In the genomic region with DNA sequence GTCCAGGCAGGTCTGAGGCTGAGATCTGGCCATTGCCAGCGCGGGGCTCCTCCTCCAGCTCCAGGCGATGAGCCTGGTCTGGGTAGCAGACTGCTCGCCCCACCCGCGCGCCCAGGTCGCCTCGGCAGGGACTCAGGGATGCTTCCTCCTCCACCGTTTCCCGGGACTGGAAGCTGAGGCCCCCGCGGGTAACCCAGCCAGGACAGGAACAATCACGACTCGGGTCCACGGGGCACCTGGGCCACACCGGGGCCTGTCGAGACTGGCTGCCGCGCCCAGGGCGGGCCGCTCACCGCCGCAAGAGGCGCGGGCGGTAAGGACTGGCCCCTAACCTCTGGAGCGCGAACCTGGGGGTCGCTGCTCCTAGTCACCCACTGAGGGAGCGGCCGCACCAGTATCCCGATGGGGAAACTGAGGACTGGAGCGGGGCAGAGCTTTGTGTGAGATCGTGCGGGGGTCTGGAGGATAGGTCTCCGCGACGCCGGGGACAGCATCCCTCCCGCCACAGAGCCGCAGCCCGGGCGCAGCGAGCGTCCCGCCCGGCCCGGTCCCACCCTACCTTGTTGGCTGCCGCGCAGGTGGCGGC, we compare ENCODE assay signal across 8 mouse cellular contexts. TPM values are rescaled to one million over a fixed set of nuclear protein-coding genes. Genes with fewer than 3 reads are reported as not detected.
DNase-seq lines count a peak whose midpoint lies in the region; ATAC-seq and TF ChIP-seq lines count a peak whose summit lies in the region.

No protein-coding gene starts in this region.

- H3ac ChIP-seq in C2C12 (ENCODE audit: control insufficient read depth, insufficient read length, low read depth): peak overlapping the region; percentile 32

- H3K27me3 ChIP-seq in C2C12 (ENCODE audit: control insufficient read depth, insufficient read depth, insufficient read length): peaks cover 39% of the 10 kb centered on the region
- peaks cover 21% of the 10 kb centered on the region for H3K27me3 ChIP-seq in forebrain, embryonic 14.5 days (replicated peaks; ENCODE audit: control insufficient read depth, insufficient read depth, low read length)
- peaks cover 92% of the 10 kb centered on the region for H3K27me3 ChIP-seq in limb, embryonic 10.5 days (ENCODE audit: low read depth, poor library complexity, severe bottlenecking)
- peaks cover 7% of the 10 kb centered on the region for H3K27me3 ChIP-seq in midbrain, embryonic 15.5 days (replicated peaks)

- no peaks in the 10 kb centered on the region for H3K4me1 ChIP-seq in forebrain, embryonic 14.5 days (ENCODE audit: control insufficient read depth, insufficient read depth, low read length)
- H3K4me1 ChIP-seq in limb, embryonic 10.5 days: peaks cover 28% of the 10 kb centered on the region
- peaks cover 10% of the 10 kb centered on the region for H3K4me1 ChIP-seq in midbrain, embryonic 15.5 days

- ATAC-seq in forebrain, embryonic 14.5 days: peak; percentile 29
- ATAC-seq in midbrain, embryonic 15.5 days (replicated peaks): peak; percentile 62

- H3K4me3 ChIP-seq in C2C12 (ENCODE audit: insufficient read depth, poor library complexity, severe bottlenecking): peak overlapping the region; percentile 11
- H3K4me3 ChIP-seq in forebrain, embryonic 14.5 days (ENCODE audit: low read depth, low read length): peak overlapping the region; percentile 54
- peak overlapping the region; percentile 62 for H3K4me3 ChIP-seq in limb, embryonic 10.5 days
- H3K4me3 ChIP-seq in midbrain, embryonic 15.5 days: peak overlapping the region; percentile 56

- no peaks in the 10 kb centered on the region for H3K79me2 ChIP-seq in C2C12 (ENCODE audit: control insufficient read depth, insufficient read depth)

- peak overlapping the region; percentile 96 for H3K4me2 ChIP-seq in forebrain, embryonic 14.5 days (ENCODE audit: low read length)
- peak overlapping the region; percentile 71 for H3K4me2 ChIP-seq in midbrain, embryonic 15.5 days

- 0% methylated on average over 46 of the region's 52 CpGs for WGBS in forebrain, embryonic 14.5 days
- WGBS in limb, embryonic 10.5 days: under 1% methylated on average over 44 of the region's 52 CpGs
- WGBS in midbrain, embryonic 15.5 days: under 1% methylated on average over 45 of the region's 52 CpGs

- H3K9ac ChIP-seq in forebrain, embryonic 14.5 days (ENCODE audit: low read length): peak overlapping the region; percentile 68
- H3K9ac ChIP-seq in midbrain, embryonic 15.5 days: peak overlapping the region; percentile 66

- H3K79me3 ChIP-seq in C2C12 (ENCODE audit: low read depth): no peaks in the 10 kb centered on the region

- no peaks in the 10 kb centered on the region for H3K36me3 ChIP-seq in C2C12 (ENCODE audit: control insufficient read depth, insufficient read depth)
- no peaks in the 10 kb centered on the region for H3K36me3 ChIP-seq in forebrain, embryonic 14.5 days (ENCODE audit: control insufficient read depth, insufficient read depth, low read length)
- H3K36me3 ChIP-seq in limb, embryonic 10.5 days: no peaks in the 10 kb centered on the region
- no peaks in the 10 kb centered on the region for H3K36me3 ChIP-seq in midbrain, embryonic 15.5 days (replicated peaks)

- DNase-seq in heart, adult 11 months: peak; percentile 91
- no peak for DNase-seq in heart, adult 9 months (ENCODE audit: low spot score in 2 of 2)
- peak; percentile 74 for DNase-seq in cerebellum, adult 11 months
- no peak for DNase-seq in forebrain, embryonic 14.5 days (ENCODE audit: low spot score)
- peak; percentile 62 for DNase-seq in limb, embryonic 10.5 days (ENCODE audit: low spot score)
- DNase-seq in T-cell, adult 2 months (ENCODE audit: low spot score): no peak

- H3K9me3 ChIP-seq in forebrain, embryonic 14.5 days (replicated peaks; ENCODE audit: control insufficient read depth, low read length): no peaks in the 10 kb centered on the region
- no peaks in the 10 kb centered on the region for H3K9me3 ChIP-seq in limb, embryonic 10.5 days (replicated peaks)
- H3K9me3 ChIP-seq in midbrain, embryonic 15.5 days: no peaks in the 10 kb centered on the region

- no peak overlapping the region for H3K27ac ChIP-seq in forebrain, embryonic 14.5 days (ENCODE audit: low read depth, low read length)
- H3K27ac ChIP-seq in limb, embryonic 10.5 days: peak overlapping the region; percentile 64
- 0 out of 2 replicates have a peak overlapping the region, but pooled peaks have one; percentile 2 for H3K27ac ChIP-seq in midbrain, embryonic 15.5 days

- TF ChIP-seq CTCF in C2C12 (IDR thresholded peaks at IDR 0.05; ENCODE audit: control insufficient read depth, insufficient read depth, insufficient read length): no peak

TF ChIP-seq in C2C12, 6 proteins besides CTCF, POLR2A, EP300 and RAD21:
- TF ChIP-seq USF1 (IDR thresholded peaks at IDR 0.05; ENCODE audit: low read depth) (no peak), MAX (IDR thresholded peaks at IDR 0.05) (no peak), CEBPB (IDR thresholded peaks at IDR 0.05; ENCODE audit: low read depth) (no peak), MYOG (IDR thresholded peaks at IDR 0.05; ENCODE audit: control insufficient read depth, extremely low read depth, insufficient read length) (no peak), FOSL1 (IDR thresholded peaks at IDR 0.05; ENCODE audit: insufficient read depth, low read length, poor library complexity, severe bottlenecking) (no peak), MYOD1 (IDR thresholded peaks at IDR 0.05; ENCODE audit: control insufficient read depth, insufficient read length, low read depth) (no peak)

RNA-seq across cellular contexts. Expression of a gene that starts 0.7 kb away (rescaled TPM):
- 0.33 TPM for polyA plus RNA-seq in C2C12 (2012; fragmentation: generic; extraction: Trizol)
- 2.2 and 2.9 TPM in 2 replicates for polyA plus RNA-seq in forebrain, embryonic 14.5 days (2014; fragmentation: Nextera tagmentation; extraction: Ambion mirVana)
- 2.1 and 2.2 TPM in 2 replicates for polyA plus RNA-seq in limb, embryonic 10.5 days (2016; fragmentation: Nextera tagmentation; extraction: Ambion mirVana)
- polyA plus RNA-seq in midbrain, embryonic 15.5 days (2015; fragmentation: Nextera tagmentation; extraction: Ambion mirVana): 6.8 and 8.1 TPM in 2 replicates

RNA-seq across cellular contexts. Expression of a gene that starts 48.7 kb away (rescaled TPM):
- polyA plus RNA-seq in C2C12 (2012; fragmentation: generic; extraction: Trizol): 0.77 TPM
- polyA plus RNA-seq in forebrain, embryonic 14.5 days (2014; fragmentation: Nextera tagmentation; extraction: Ambion mirVana): 0.47 and 0.62 TPM in 2 replicates
- polyA plus RNA-seq in limb, embryonic 10.5 days (2016; fragmentation: Nextera tagmentation; extraction: Ambion mirVana): 1.2 and 1.8 TPM in 2 replicates
- 0.61 and 0.88 TPM in 2 replicates for polyA plus RNA-seq in midbrain, embryonic 15.5 days (2015; fragmentation: Nextera tagmentation; extraction: Ambion mirVana)

Comparison
In these comparisons a context has a peak if more than half of its experiments do, and no peak if none do; other contexts are left out.
1. DNase-seq: peak in heart, adult 11 months (single experiment), cerebellum, adult 11 months (single experiment) and limb, embryonic 10.5 days (single experiment); none in heart, adult 9 months (0 of 2), forebrain, embryonic 14.5 days (single experiment) and T-cell, adult 2 months (single experiment).
2. H3K4me3 ChIP-seq: peak in every context shown above with its lines; median percentile 62 in limb, embryonic 10.5 days; 56 in midbrain, embryonic 15.5 days; 54 in forebrain, embryonic 14.5 days; 11 in C2C12.